Mouse (Mus musculus) naive thymus-derived CD4-positive, alpha-beta T cell, adult 2 months (primary cell): Measurements from ENCODE around the gene Acod1.

Experiments
- DNase-seq: peaks from one replicate; pipeline ENCODE4 v3.0.0-alpha.2; 2011; ENCODE audit warnings: low read depth

The Acod1 gene

GRCm38 (mm10) chr14:103072731-103073130, 26.0 kb downstream of the Acod1 start:
- DNase-seq: no peak

GRCm38 (mm10) chr14:103073825-103074224, 27.0 kb downstream of the Acod1 start:
- no peak for DNase-seq

- no peak for DNase-seq
Observed at GRCm38 (mm10) chr14:103075166-103075565, 28.4 kb downstream of the Acod1 start.

GRCm38 (mm10) chr14:103077272-103078005, 30.7 kb downstream of the Acod1 start:
- no peak for DNase-seq

GRCm38 (mm10) chr14:103078006-103078912, 31.5 kb downstream of the Acod1 start:
- DNase-seq: no peak

GRCm38 (mm10) chr14:103079209-103079977, 32.6 kb downstream of the Acod1 start:
- DNase-seq: no peak

- no peak for DNase-seq
Observed at GRCm38 (mm10) chr14:103085840-103086533, 39.2 kb downstream of the Acod1 start.

- DNase-seq: no peak
Observed at GRCm38 (mm10) chr14:103086671-103087324, 40.0 kb downstream of the Acod1 start.

- no peak for DNase-seq
Observed at GRCm38 (mm10) chr14:103087846-103088245, 41.1 kb downstream of the Acod1 start.

GRCm38 (mm10) chr14:103088624-103089023, 41.8 kb downstream of the Acod1 start:
- peak; percentile 74 for DNase-seq

- no peak for DNase-seq
Observed at GRCm38 (mm10) chr14:103093236-103093635, 46.5 kb downstream of the Acod1 start.

GRCm38 (mm10) chr14:103093670-103094069, 46.9 kb downstream of the Acod1 start:
- DNase-seq: peak; percentile 46

- peak; percentile 67 for DNase-seq
Observed at GRCm38 (mm10) chr14:103095036-103095435, 48.3 kb downstream of the Acod1 start.

- DNase-seq: no peak
Observed at GRCm38 (mm10) chr14:103095826-103096225, 49.0 kb downstream of the Acod1 start.

GRCm38 (mm10) chr14:103096621-103097020, 49.8 kb downstream of the Acod1 start:
- DNase-seq: no peak

GRCm38 (mm10) chr14:103098213-103098586, 51.4 kb downstream of the Acod1 start:
- DNase-seq: no peak

- DNase-seq: peak; percentile 83
Observed at GRCm38 (mm10) chr14:103098587-103099235, 51.9 kb downstream of the Acod1 start.

- DNase-seq: peak; percentile 94
Observed at GRCm38 (mm10) chr14:103099238-103099933, 52.6 kb downstream of the Acod1 start, which contains the start of gene Fbxl3. TSS of gene Fbxl3 (minus strand) at chr14:103099566.

GRCm38 (mm10) chr14:103100296-103100695, 53.5 kb downstream of the Acod1 start:
- DNase-seq: no peak

- no peak for DNase-seq
Observed at GRCm38 (mm10) chr14:103101171-103101570, 54.4 kb downstream of the Acod1 start.
